Mouse (Mus musculus): ENCODE data around the gene Pafah2.

DNA sequence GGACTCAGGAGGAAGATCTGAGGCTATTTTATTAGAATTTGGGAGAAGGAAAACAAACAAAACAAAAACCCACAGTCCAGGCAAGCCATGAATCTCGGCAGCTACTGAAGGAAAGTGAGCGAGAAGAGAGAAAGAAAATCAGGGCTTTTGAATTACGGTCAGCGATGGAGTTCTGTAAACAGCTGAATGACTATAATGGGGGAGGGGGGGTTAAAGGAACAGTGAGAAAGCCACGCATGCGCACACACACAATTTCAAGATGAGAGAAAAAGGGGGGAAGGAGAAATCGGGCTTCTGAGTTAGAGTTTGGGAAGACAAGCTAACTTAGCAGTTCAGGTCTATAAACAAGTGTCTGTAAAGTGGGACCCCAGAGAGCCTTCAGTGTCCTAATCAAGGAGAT is 43.2 kb upstream of the Pafah2 start:
- TF ChIP-seq CTCF (conservative IDR thresholded peaks at IDR 0.05; ENCODE audit: low read length) (no peak), NANOG (IDR thresholded peaks at IDR 0.05; ENCODE audit: borderline replicate concordance, low read length) (no peak), POU5F1 (IDR thresholded peaks at IDR 0.05; ENCODE audit: borderline replicate concordance, low read length) (no peak)

All from E14TG2a.4 (cell line).